Mouse (Mus musculus) stomach, embryonic 16.5 days (tissue): Measurements from ENCODE around the gene Elovl6. TPM values are rescaled to one million over a fixed set of nuclear protein-coding genes. Genes with fewer than 3 reads are reported as not detected.

Experiments used
- ATAC-seq: fragments of 200-750 bp; cut with Nextera tagmentation; 2 replicates; pipeline ENCODE4 v1.8.0; 2017; ENCODE audit warnings: moderate number of reproducible peaks, moderate TSS enrichment; ENCODE audit not compliant: insufficient read depth, low FRiP score
- H3K27ac ChIP-seq: fragments of 300-500 bp; sonication (generic); 2 replicates; pipeline ENCODE4 v1.5.1; 2014; ENCODE audit warnings: low read length
- H3K27me3 ChIP-seq: fragments of 300-500 bp; sonication (generic); 2 replicates; pipeline ENCODE4 v1.6.1; 2014; ENCODE audit warnings: low read length, control low read depth, mixed read lengths; ENCODE audit not compliant: control insufficient read depth, insufficient read depth
- H3K36me3 ChIP-seq: fragments of 300-500 bp; sonication (generic); 2 replicates; pipeline ENCODE4 v1.6.1; 2014; ENCODE audit warnings: low read length; ENCODE audit not compliant: control insufficient read depth, insufficient read depth
- H3K4me1 ChIP-seq: fragments of 300-500 bp; sonication (generic); 2 replicates; pipeline ENCODE4 v1.6.1; 2014; ENCODE audit warnings: low read length, control low read depth, mixed read lengths; ENCODE audit not compliant: control insufficient read depth, insufficient read depth
- H3K4me2 ChIP-seq: fragments of 300-500 bp; sonication (generic); 2 replicates; pipeline ENCODE4 v1.6.1; 2014; ENCODE audit warnings: low read depth, low read length, mixed read lengths
- H3K4me3 ChIP-seq: fragments of 300-500 bp; sonication (generic); replicated peaks from 2 replicates; pipeline ENCODE4 v1.5.1; 2014; ENCODE audit warnings: mild to moderate bottlenecking, low read length
- H3K9ac ChIP-seq: fragments of 300-500 bp; sonication (generic); 2 replicates; pipeline ENCODE4 v1.6.1; 2014; ENCODE audit warnings: low read length
- H3K9me3 ChIP-seq: fragments of 300-500 bp; sonication (generic); replicated peaks from 2 replicates; pipeline ENCODE4 v1.6.1; 2016; ENCODE audit warnings: low read length, control low read depth; ENCODE audit not compliant: control insufficient read depth
- WGBS: fragments of 180-500 bp; shearing (Covaris S2); extraction: QIAGEN DNeasy Blood & Tissue Kit; methylation state at CpG from one replicate; pipeline ENCODE4 v1.1.7; 2014; 5-methylcytosine and 5-hydroxymethylcytosine counted together
- polyA plus RNA-seq: library from polyadenylated mRNA; unstranded; fragments of >200 nt; fragmentation: Nextera tagmentation; extraction: Ambion mirVana; gene quantifications from 2 replicates; pipeline ENCODE4 v1.2.1, GENCODE M21; 2015

The Elovl6 gene
- polyA plus RNA-seq, 1 experiment from 2014 or later = 27.5 TPM

GRCm38 (mm10) chr3:129547837-129548435 lies 15.8 kb downstream of the Elovl6 start:
- peak overlapping the region; percentile 57 for H3K27ac ChIP-seq
- H3K9me3 ChIP-seq = no peaks in the 10 kb centered on the region
- H3K36me3 ChIP-seq = no peaks in the 10 kb centered on the region; the same call in none of the 2 replicates
- no peak overlapping the region for H3K4me3 ChIP-seq
- no peak overlapping the region for H3K4me2 ChIP-seq
- 36% methylated on average over 8 of the region's 8 CpGs for WGBS
- H3K4me1 ChIP-seq = peaks cover 27% of the 10 kb centered on the region
- H3K27me3 ChIP-seq = no peaks in the 10 kb centered on the region
- no peak overlapping the region for H3K9ac ChIP-seq
- ATAC-seq = peak; percentile 82; the same call in 1 of the 2 replicates

GRCm38 (mm10) chr3:129548760-129549159 lies 16.6 kb downstream of the Elovl6 start:
- ATAC-seq = no peak
- no peak overlapping the region for H3K4me2 ChIP-seq
- no peak overlapping the region for H3K27ac ChIP-seq
- no peaks in the 10 kb centered on the region for H3K27me3 ChIP-seq
- no peaks in the 10 kb centered on the region for H3K9me3 ChIP-seq
- no peak overlapping the region for H3K4me3 ChIP-seq
- 71% methylated on average over 8 of the region's 8 CpGs for WGBS
- no peak overlapping the region for H3K9ac ChIP-seq
- H3K4me1 ChIP-seq = peaks cover 27% of the 10 kb centered on the region
- H3K36me3 ChIP-seq = no peaks in the 10 kb centered on the region; the same call in none of the 2 replicates

GRCm38 (mm10) chr3:129549546-129549945 lies 17.4 kb downstream of the Elovl6 start:
- Histone ChIP-seq H3K27ac (peak overlapping the region; percentile 68), H3K9ac (0 out of 2 replicates have a peak overlapping the region, but pooled peaks have one; percentile 21), H3K4me3 (no peak overlapping the region), H3K36me3 (no peaks in the 10 kb centered on the region; the same call in 1 of the 2 replicates), H3K27me3 (no peaks in the 10 kb centered on the region), H3K4me1 (peaks cover 27% of the 10 kb centered on the region), H3K9me3 (no peaks in the 10 kb centered on the region), H3K4me2 (no peak overlapping the region)
- no peak for ATAC-seq
- 34% methylated on average over 5 of the region's 5 CpGs for WGBS

- Histone ChIP-seq H3K4me2 (no peak overlapping the region), H3K36me3 (no peaks in the 10 kb centered on the region), H3K27me3 (no peaks in the 10 kb centered on the region), H3K4me1 (peaks cover 27% of the 10 kb centered on the region), H3K9ac (no peak overlapping the region), H3K27ac (no peak overlapping the region), H3K9me3 (no peaks in the 10 kb centered on the region), H3K4me3 (no peak overlapping the region)
- ATAC-seq = no peak
- 44% methylated on average over 9 of the region's 9 CpGs for WGBS
Observed at GRCm38 (mm10) chr3:129551581-129552290, 19.6 kb downstream of the Elovl6 start.

- no peak overlapping the region for H3K4me3 ChIP-seq
- no peaks in the 10 kb centered on the region for H3K9me3 ChIP-seq
- H3K4me1 ChIP-seq = peaks cover 25% of the 10 kb centered on the region
- H3K27ac ChIP-seq = peak overlapping the region; percentile 52
- no peak for ATAC-seq
- 67% methylated on average over 6 of the region's 6 CpGs for WGBS
- no peak overlapping the region for H3K4me2 ChIP-seq
- H3K9ac ChIP-seq = no peak overlapping the region
- no peaks in the 10 kb centered on the region for H3K36me3 ChIP-seq
- H3K27me3 ChIP-seq = no peaks in the 10 kb centered on the region
Observed at GRCm38 (mm10) chr3:129552370-129552769, 20.2 kb downstream of the Elovl6 start.

GRCm38 (mm10) chr3:129553173-129553572 lies 21.0 kb downstream of the Elovl6 start:
- Histone ChIP-seq H3K27ac (no peak overlapping the region), H3K4me3 (no peak overlapping the region), H3K36me3 (no peaks in the 10 kb centered on the region), H3K4me1 (peaks cover 29% of the 10 kb centered on the region), H3K27me3 (no peaks in the 10 kb centered on the region), H3K9me3 (no peaks in the 10 kb centered on the region), H3K4me2 (no peak overlapping the region), H3K9ac (no peak overlapping the region)
- WGBS = 78% methylated on average over 9 of the region's 9 CpGs
- ATAC-seq = no peak

GRCm38 (mm10) chr3:129553661-129554060 lies 21.5 kb downstream of the Elovl6 start:
- no peak overlapping the region for H3K4me3 ChIP-seq
- H3K27me3 ChIP-seq = no peaks in the 10 kb centered on the region
- peaks cover 29% of the 10 kb centered on the region for H3K4me1 ChIP-seq
- H3K27ac ChIP-seq = peak overlapping the region; percentile 73
- no peak overlapping the region for H3K9ac ChIP-seq
- H3K36me3 ChIP-seq = no peaks in the 10 kb centered on the region
- H3K9me3 ChIP-seq = no peaks in the 10 kb centered on the region
- WGBS = 79% methylated on average over 10 of the region's 10 CpGs
- no peak for ATAC-seq
- no peak overlapping the region for H3K4me2 ChIP-seq

- ATAC-seq = peak; percentile 93
- H3K36me3 ChIP-seq = no peaks in the 10 kb centered on the region
- 77% methylated on average over 4 of the region's 4 CpGs for WGBS
- H3K4me2 ChIP-seq = 0 out of 2 replicates have a peak overlapping the region, but pooled peaks have one; percentile 20
- peaks cover 29% of the 10 kb centered on the region for H3K4me1 ChIP-seq
- H3K27me3 ChIP-seq = no peaks in the 10 kb centered on the region
- no peaks in the 10 kb centered on the region for H3K9me3 ChIP-seq
- H3K4me3 ChIP-seq = no peak overlapping the region
- no peak overlapping the region for H3K9ac ChIP-seq
- peak overlapping the region; percentile 73 for H3K27ac ChIP-seq
Observed at GRCm38 (mm10) chr3:129554436-129554835, 22.3 kb downstream of the Elovl6 start.

- no peak overlapping the region for H3K4me2 ChIP-seq
- no peak for ATAC-seq
- WGBS = 79% methylated on average over 9 of the region's 9 CpGs
- peaks cover 13% of the 10 kb centered on the region for H3K4me1 ChIP-seq
- H3K27me3 ChIP-seq = no peaks in the 10 kb centered on the region
- no peaks in the 10 kb centered on the region for H3K36me3 ChIP-seq
- H3K9ac ChIP-seq = no peak overlapping the region
- H3K9me3 ChIP-seq = no peaks in the 10 kb centered on the region
- no peak overlapping the region for H3K4me3 ChIP-seq
- H3K27ac ChIP-seq = no peak overlapping the region
Observed at GRCm38 (mm10) chr3:129557048-129557447, 24.9 kb downstream of the Elovl6 start.
